Comparison of ENCODE assay signal across 7 mouse cellular contexts in genomic region chr1:191420930-191421404, GRCm38 (mm10). TPM values are rescaled to one million over a fixed set of nuclear protein-coding genes. Genes with fewer than 3 reads are reported as not detected.
A peak's percentile ranks its signal among the peaks of the same experiment; 100 is the strongest.
DNase-seq lines count a peak whose midpoint lies in the region; ATAC-seq and TF ChIP-seq lines count a peak whose summit lies in the region.

No protein-coding gene starts in this region.

- ATAC-seq in midbrain, postnatal 0 days (ENCODE audit: low FRiP score), result no peak

- TF ChIP-seq CTCF in midbrain, postnatal 0 days (IDR thresholded peaks at IDR 0.05), result no peak

- 69% methylated on average over 6 of the region's 6 CpGs for WGBS in midbrain, postnatal 0 days

- no peak overlapping the region for H3K27ac ChIP-seq in midbrain, postnatal 0 days (ENCODE audit: low read depth, low read length)

- H3K9me3 ChIP-seq in midbrain, postnatal 0 days (ENCODE audit: low read length), result no peaks in the 10 kb centered on the region

- H3K9ac ChIP-seq in midbrain, postnatal 0 days (replicated peaks; ENCODE audit: low read length, poor library complexity, severe bottlenecking), result no peak overlapping the region

- no peaks in the 10 kb centered on the region for H3K27me3 ChIP-seq in midbrain, postnatal 0 days (ENCODE audit: insufficient read depth, low read length)

- DNase-seq in adrenal gland, adult (ENCODE audit: inconsistent age in 2 of 2, low spot score in 1 of 2), result peak; percentile 63 to 87
- peak; percentile 77 for DNase-seq in gastrocnemius, postnatal 25 days
- peak; percentile 75 for DNase-seq in kidney, adult 9 months
- peak; percentile 56 to 60 for DNase-seq in lung, postnatal 4 days
- DNase-seq in midbrain, postnatal 0 days (ENCODE audit: low spot score), result no peak
- DNase-seq in cerebellum, postnatal 36 days, result no peak
- no peak for DNase-seq in cerebellum, postnatal 4 days (ENCODE audit: low spot score in 2 of 2)

- no peaks in the 10 kb centered on the region for H3K36me3 ChIP-seq in midbrain, postnatal 0 days (ENCODE audit: insufficient read depth, low read length)

- H3K4me2 ChIP-seq in midbrain, postnatal 0 days (ENCODE audit: low read depth, low read length, poor library complexity, severe bottlenecking), result no peak overlapping the region

- no peaks in the 10 kb centered on the region for H3K4me1 ChIP-seq in midbrain, postnatal 0 days (ENCODE audit: insufficient read depth, low read length)

- H3K4me3 ChIP-seq in midbrain, postnatal 0 days (ENCODE audit: low read depth, low read length), result no peak overlapping the region

RNA-seq across cellular contexts. Expression of gene Ppp2r5a, which starts 17.9 kb away (rescaled TPM):
- total RNA-seq in gastrocnemius, postnatal 25 days (2021), result 10 to 100 TPM; 72.6 to 78.7 TPM
- 39.1 and 63.2 TPM in 2 replicates for total RNA-seq in midbrain, postnatal 0 days (2014; rRNA removed)
- polyA plus RNA-seq in midbrain, postnatal 0 days (2015; fragmentation: Nextera tagmentation; extraction: Ambion mirVana), result 9.8 and 10.6 TPM in 2 replicates

Comparison
In these comparisons a context has a peak if more than half of its experiments do, and no peak if none do; other contexts are left out.
1. DNase-seq: peak in adrenal gland, adult (2 of 2), gastrocnemius, postnatal 25 days (single experiment), kidney, adult 9 months (single experiment) and lung, postnatal 4 days (2 of 2); none in midbrain, postnatal 0 days (single experiment), cerebellum, postnatal 36 days (0 of 2) and cerebellum, postnatal 4 days (0 of 2).